Mouse (Mus musculus) lung, embryonic 15.5 days (tissue): ENCODE results near the gene Wdtc1. TPM values are rescaled to one million over a fixed set of nuclear protein-coding genes. Genes with fewer than 3 reads are reported as not detected.

ENCODE experiments used
- ATAC-seq: fragments of 200-750 bp; cut with Nextera tagmentation; 2 replicates; pipeline ENCODE4 v1.8.0; 2017; ENCODE audit warnings: moderate number of reproducible peaks, borderline replicate concordance; ENCODE audit not compliant: low FRiP score, low TSS enrichment; ENCODE audit errors: extremely low read depth
- H3K27ac ChIP-seq: fragments of 300-500 bp; sonication (generic); 2 replicates; pipeline ENCODE4 v1.5.1; 2015; ENCODE audit warnings: moderate library complexity, mild to moderate bottlenecking, inconsistent platforms
- H3K27me3 ChIP-seq: fragments of 300-500 bp; sonication (generic); 2 replicates; pipeline ENCODE4 v1.6.1; 2015; ENCODE audit warnings: inconsistent platforms
- H3K36me3 ChIP-seq: fragments of 300-500 bp; sonication (generic); 2 replicates; pipeline ENCODE4 v1.6.1; 2015; ENCODE audit warnings: inconsistent platforms
- H3K4me1 ChIP-seq: fragments of 300-500 bp; sonication (generic); 2 replicates; pipeline ENCODE4 v1.6.1; 2015; ENCODE audit warnings: inconsistent platforms
- H3K4me2 ChIP-seq: fragments of 300-500 bp; sonication (generic); 2 replicates; pipeline ENCODE4 v1.6.1; 2015; ENCODE audit warnings: inconsistent platforms, mild to moderate bottlenecking, moderate library complexity
- H3K4me3 ChIP-seq: fragments of 300-500 bp; sonication (generic); 2 replicates; pipeline ENCODE4 v1.5.1; 2015; ENCODE audit warnings: mild to moderate bottlenecking, inconsistent platforms
- H3K9ac ChIP-seq: fragments of 300-500 bp; sonication (generic); 2 replicates; pipeline ENCODE4 v1.6.1; 2015; ENCODE audit warnings: inconsistent platforms
- H3K9me3 ChIP-seq: fragments of 300-500 bp; sonication (generic); 2 replicates; pipeline ENCODE4 v1.6.1; 2016; ENCODE audit warnings: inconsistent platforms
- WGBS: fragments of 180-500 bp; shearing (Covaris S2); methylation state at CpG from one replicate; pipeline ENCODE4 v1.1.7; 2015; 5-methylcytosine and 5-hydroxymethylcytosine counted together
- microRNA-seq: library from miRNA; unstranded; fragments of <30 nt; microRNA quantifications from one replicate; pipeline ENCODE4, GENCODE M21; 2016
- polyA plus RNA-seq: library from polyadenylated mRNA; unstranded; fragments of >200 nt; fragmentation: Nextera tagmentation; extraction: Ambion mirVana; gene quantifications from 2 replicates; pipeline ENCODE4 v1.2.1, GENCODE M21; 2015

Gene Wdtc1
- polyA plus RNA-seq, 1 experiment from 2014 or later, result 11.2 TPM

DNA sequence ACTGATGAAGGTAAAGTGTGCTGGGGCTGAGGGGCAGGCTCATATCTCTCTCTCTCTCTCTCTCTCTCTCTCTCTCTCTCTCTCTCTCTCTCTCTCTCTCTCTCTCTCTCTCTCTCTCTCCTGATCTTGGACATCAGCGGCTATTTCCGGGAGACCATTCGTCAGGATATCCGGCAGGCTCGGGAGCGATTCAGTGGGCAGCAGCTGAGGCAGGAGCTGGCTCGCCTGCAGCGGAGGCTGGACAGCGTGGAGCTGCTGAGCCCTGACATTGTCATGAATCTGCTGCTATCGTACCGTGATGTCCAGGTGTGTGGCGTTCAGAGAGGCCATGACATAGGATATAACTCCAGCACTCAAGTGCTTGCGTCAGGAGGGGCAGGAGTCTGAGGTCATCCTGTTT is 109.7 kb downstream of the Wdtc1 start:
- Histone ChIP-seq H3K4me3 (no peak overlapping the region), H3K9me3 (no peaks in the 10 kb centered on the region), H3K4me2 (0 out of 2 replicates have a peak overlapping the region, but pooled peaks have one; percentile 9), H3K4me1 (peaks cover 11% of the 10 kb centered on the region), H3K36me3 (no peaks in the 10 kb centered on the region), H3K27me3 (peaks cover 49% of the 10 kb centered on the region), H3K9ac (no peak overlapping the region), H3K27ac (no peak overlapping the region)
- ATAC-seq, result no peak
- 18% methylated on average over 12 of the region's 13 CpGs for WGBS

DNA sequence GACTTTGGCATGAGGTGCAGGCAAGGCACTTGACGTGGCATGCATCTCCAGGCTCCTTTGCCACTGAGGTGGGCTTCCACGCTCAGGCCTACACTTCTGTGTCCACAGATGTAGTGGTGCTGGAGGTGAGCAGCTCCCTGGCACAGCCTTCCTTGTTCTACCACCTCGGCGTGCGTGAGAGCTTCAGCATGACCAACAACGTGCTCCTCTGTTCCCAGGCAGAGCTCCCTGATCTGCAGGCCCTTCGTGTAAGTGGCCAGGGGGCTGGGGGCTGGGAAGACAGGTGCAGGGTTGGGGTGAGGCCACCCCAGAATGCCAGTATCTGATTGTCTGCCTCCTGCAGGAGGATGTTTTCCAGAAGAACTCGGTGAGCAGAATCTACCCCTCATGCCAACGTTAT is 110.6 kb downstream of the Wdtc1 start:
- Histone ChIP-seq H3K9me3 (no peaks in the 10 kb centered on the region), H3K9ac (no peak overlapping the region), H3K27me3 (peaks cover 41% of the 10 kb centered on the region), H3K4me1 (peaks cover 11% of the 10 kb centered on the region), H3K27ac (no peak overlapping the region), H3K36me3 (no peaks in the 10 kb centered on the region), H3K4me3 (no peak overlapping the region), H3K4me2 (no peak overlapping the region)
- 61% methylated on average over 9 of the region's 9 CpGs for WGBS
- ATAC-seq, result no peak

Small RNA genes lying within 50 kb of the gene (microRNA-seq; reads per million reads assigned to microRNA genes)
- gene Mir5122, result 3.5 reads per million, percentile 16 among the genes with 10 or more reads in this experiment

Other genes with a start within 250 kb of the Wdtc1 start
- 120 and 136 TPM in 2 replicates for gene Wasf2, start 223.0 kb downstream of the Wdtc1 start, polyA plus RNA-seq
- gene Cd164l2, start 141.3 kb downstream of the Wdtc1 start, polyA plus RNA-seq, result 8.2 and 8.5 TPM in 2 replicates
- 0.10 TPM in 1 of 2 replicates, not detected in the other for gene Gpr3, start 140.9 kb downstream of the Wdtc1 start, polyA plus RNA-seq
- gene Map3k6, start 112.7 kb downstream of the Wdtc1 start, polyA plus RNA-seq, result 3.0 and 3.1 TPM in 2 replicates
- gene Sytl1, start 90.4 kb downstream of the Wdtc1 start, polyA plus RNA-seq, result 1.1 and 2.1 TPM in 2 replicates
- gene Tmem222, start 75.7 kb downstream of the Wdtc1 start, polyA plus RNA-seq, result 79.8 and 81.9 TPM in 2 replicates
- 7.6 and 8.3 TPM in 2 replicates for gene Slc9a1, start 16.2 kb upstream of the Wdtc1 start, polyA plus RNA-seq
- gene Tent5b, start 126.7 kb upstream of the Wdtc1 start, polyA plus RNA-seq, result 1.5 and 1.9 TPM in 2 replicates
- gene Trnp1, start 145.1 kb upstream of the Wdtc1 start, polyA plus RNA-seq, result 0.79 and 1.2 TPM in 2 replicates
- gene Kdf1, start 165.5 kb upstream of the Wdtc1 start, polyA plus RNA-seq, result 29.2 and 29.7 TPM in 2 replicates
- gene Nudc, start 192.5 kb upstream of the Wdtc1 start, polyA plus RNA-seq, result 300 and 313 TPM in 2 replicates
- 0.61 and 0.70 TPM in 2 replicates for gene Nr0b2, start 199.9 kb upstream of the Wdtc1 start, polyA plus RNA-seq
- 6.3 and 9.9 TPM in 2 replicates for gene Gpatch3, start 221.3 kb upstream of the Wdtc1 start, polyA plus RNA-seq
- 20.7 and 20.8 TPM in 2 replicates for gene Gpn2, start 230.9 kb upstream of the Wdtc1 start, polyA plus RNA-seq
- gene Sfn, start 248.7 kb upstream of the Wdtc1 start, polyA plus RNA-seq, result 17.7 and 20.9 TPM in 2 replicates